In the genomic region with DNA sequence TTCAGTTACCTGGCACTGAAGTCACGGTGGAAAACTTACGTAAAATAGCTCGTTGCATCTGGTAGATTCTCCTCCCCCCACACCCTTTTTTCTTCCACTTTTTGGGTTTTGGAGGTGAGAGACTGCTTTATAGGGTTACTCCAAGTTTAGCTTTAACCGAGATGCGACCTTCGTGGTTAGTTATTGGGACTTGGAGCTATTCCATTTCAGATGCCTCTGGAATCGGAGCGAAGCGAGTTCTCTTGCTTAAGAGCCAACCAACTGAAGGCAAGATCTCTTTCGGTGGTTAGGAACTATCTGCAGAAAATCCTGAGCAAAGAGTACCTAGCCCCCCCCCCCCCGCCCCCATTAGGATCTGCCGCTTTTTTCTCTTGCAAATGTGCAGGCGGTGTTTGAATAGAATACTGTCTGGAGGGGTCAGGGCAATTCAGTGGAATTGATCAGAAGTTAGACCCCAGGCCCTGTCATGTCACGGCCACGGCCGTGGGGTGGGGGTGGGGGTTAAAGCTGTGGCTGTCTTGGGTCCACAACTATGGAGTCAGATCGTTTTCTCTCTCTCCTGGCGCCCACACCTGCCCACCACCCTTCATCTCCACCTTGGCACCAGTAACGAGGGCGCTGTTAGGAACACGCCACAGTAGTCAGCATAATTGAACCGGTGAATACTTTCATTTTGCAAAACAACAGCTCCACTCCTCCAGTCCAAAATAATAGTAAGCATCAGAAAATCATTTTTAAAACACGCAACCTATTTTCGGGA, we compare ENCODE assay signal across 8 mouse cellular contexts.
DNase-seq lines count a peak whose midpoint lies in the region; ATAC-seq and TF ChIP-seq lines count a peak whose summit lies in the region.

No protein-coding gene starts in this region.

- DNase-seq in kidney, adult 11 months: no peak
- peak; percentile 67 for DNase-seq in brain, adult 2 months (ENCODE audit: low read depth, low spot score)
- DNase-seq in forebrain, postnatal 0 days: peak; percentile 78
- DNase-seq in thymus, postnatal 25 days: no peak
- DNase-seq in urinary bladder, postnatal 14 days (ENCODE audit: low spot score): no peak
- DNase-seq in adrenal gland, adult 18-20 months (ENCODE audit: low spot score in 2 of 2): no peak

- no peak for ATAC-seq in kidney, embryonic 15.5 days (replicated peaks; ENCODE audit: low FRiP score)
- no peak for ATAC-seq in forebrain, postnatal 0 days
- no peak for ATAC-seq in midbrain, embryonic 13.5 days

- H3K4me1 ChIP-seq in kidney, embryonic 15.5 days: peaks cover 37% of the 10 kb centered on the region
- no peaks in the 10 kb centered on the region for H3K4me1 ChIP-seq in forebrain, postnatal 0 days (ENCODE audit: insufficient read depth)
- 0 out of 2 replicates have a peak, but pooled peaks cover 5% of the 10 kb centered on the region for H3K4me1 ChIP-seq in midbrain, embryonic 13.5 days (replicated peaks)

- no peak for TF ChIP-seq CTCF in forebrain, postnatal 0 days (IDR thresholded peaks at IDR 0.05; ENCODE audit: low read depth)

- H3K4me2 ChIP-seq in kidney, embryonic 15.5 days: peak overlapping the region; percentile 93
- H3K4me2 ChIP-seq in forebrain, postnatal 0 days (ENCODE audit: low read depth): peak overlapping the region; percentile 71
- H3K4me2 ChIP-seq in midbrain, embryonic 13.5 days (replicated peaks): peak overlapping the region; percentile 74

- H3K36me3 ChIP-seq in kidney, embryonic 15.5 days: no peaks in the 10 kb centered on the region
- peaks cover 17% of the 10 kb centered on the region for H3K36me3 ChIP-seq in forebrain, postnatal 0 days (ENCODE audit: insufficient read depth)
- peaks cover 18% of the 10 kb centered on the region for H3K36me3 ChIP-seq in midbrain, embryonic 13.5 days

- 0 out of 2 replicates have a peak overlapping the region, but pooled peaks have one; percentile 21 for H3K9ac ChIP-seq in kidney, embryonic 15.5 days
- peak overlapping the region; percentile 100 for H3K9ac ChIP-seq in forebrain, postnatal 0 days
- peak overlapping the region; percentile 100 for H3K9ac ChIP-seq in midbrain, embryonic 13.5 days (replicated peaks)

- H3K9me3 ChIP-seq in kidney, embryonic 15.5 days (replicated peaks): no peaks in the 10 kb centered on the region
- H3K9me3 ChIP-seq in forebrain, postnatal 0 days (ENCODE audit: low read length): no peaks in the 10 kb centered on the region
- no peaks in the 10 kb centered on the region for H3K9me3 ChIP-seq in midbrain, embryonic 13.5 days

- WGBS in kidney, embryonic 15.5 days: 2% methylated on average over 24 of the region's 24 CpGs
- WGBS in forebrain, postnatal 0 days: under 1% methylated on average over 24 of the region's 24 CpGs
- WGBS in midbrain, embryonic 13.5 days: under 1% methylated on average over 24 of the region's 24 CpGs

- H3K4me3 ChIP-seq in kidney, embryonic 15.5 days (replicated peaks): peak overlapping the region; percentile 66
- H3K4me3 ChIP-seq in forebrain, postnatal 0 days (ENCODE audit: low read depth, low read length): peak overlapping the region; percentile 67
- peak overlapping the region; percentile 76 for H3K4me3 ChIP-seq in midbrain, embryonic 13.5 days (replicated peaks)

- H3K27ac ChIP-seq in kidney, embryonic 15.5 days: peak overlapping the region; percentile 94; the same call in 1 of the 2 replicates
- peak overlapping the region; percentile 100 for H3K27ac ChIP-seq in forebrain, postnatal 0 days (ENCODE audit: low read depth, low read length)
- peak overlapping the region; percentile 100 for H3K27ac ChIP-seq in midbrain, embryonic 13.5 days

- peaks cover 85% of the 10 kb centered on the region for H3K27me3 ChIP-seq in kidney, embryonic 15.5 days
- H3K27me3 ChIP-seq in forebrain, postnatal 0 days (ENCODE audit: insufficient read depth, low read length): no peaks in the 10 kb centered on the region
- no peaks in the 10 kb centered on the region for H3K27me3 ChIP-seq in midbrain, embryonic 13.5 days

Comparison
In these comparisons a context has a peak if more than half of its experiments do, and no peak if none do; other contexts are left out.
1. H3K9ac ChIP-seq: peak in every context shown above with its lines; median percentile 100 in forebrain, postnatal 0 days; 100 in midbrain, embryonic 13.5 days; 21 in kidney, embryonic 15.5 days.
2. DNase-seq: peak in brain, adult 2 months (single experiment) and forebrain, postnatal 0 days (single experiment); none in kidney, adult 11 months (single experiment), thymus, postnatal 25 days (single experiment), urinary bladder, postnatal 14 days (single experiment) and adrenal gland, adult 18-20 months (0 of 2).
3. Peak in every context shown above with its lines, with median percentiles within 50 percentile points of each other: H3K27ac ChIP-seq, H3K4me2 ChIP-seq and H3K4me3 ChIP-seq.